Mouse (Mus musculus) embryonic facial prominence, embryonic 12.5 days (tissue): Measurements from ENCODE around the gene Col1a1. TPM values are rescaled to one million over a fixed set of nuclear protein-coding genes. Genes with fewer than 3 reads are reported as not detected.

Source experiments
- ATAC-seq: fragments of 200-750 bp; cut with Nextera tagmentation; 2 replicates; pipeline ENCODE4 v1.8.0; 2017; ENCODE audit not compliant: insufficient number of reproducible peaks, insufficient read depth, low FRiP score, low TSS enrichment
- H3K27ac ChIP-seq: fragments of 300-500 bp; sonication (generic); 2 replicates; pipeline ENCODE4 v1.5.1; 2016; ENCODE audit warnings: mild to moderate bottlenecking
- H3K27me3 ChIP-seq: fragments of 300-500 bp; sonication (generic); 2 replicates; pipeline ENCODE4 v1.6.1; 2016; ENCODE audit warnings: mild to moderate bottlenecking, moderate library complexity
- H3K36me3 ChIP-seq: fragments of 300-500 bp; sonication (generic); 2 replicates; pipeline ENCODE4 v1.6.1; 2016; ENCODE audit warnings: mild to moderate bottlenecking
- H3K4me1 ChIP-seq: fragments of 300-500 bp; sonication (generic); 2 replicates; pipeline ENCODE4 v1.6.1; 2016
- H3K4me2 ChIP-seq: fragments of 300-500 bp; sonication (generic); replicated peaks from 2 replicates; pipeline ENCODE4 v1.6.1; 2016; ENCODE audit warnings: mild to moderate bottlenecking, moderate library complexity
- H3K4me3 ChIP-seq: fragments of 300-500 bp; sonication (generic); 2 replicates; pipeline ENCODE4 v1.5.1; 2016; ENCODE audit warnings: mild to moderate bottlenecking
- H3K9ac ChIP-seq: fragments of 300-500 bp; sonication (generic); 2 replicates; pipeline ENCODE4 v1.6.1; 2016; ENCODE audit warnings: mild to moderate bottlenecking, moderate library complexity
- H3K9me3 ChIP-seq: fragments of 300-500 bp; sonication (generic); 2 replicates; pipeline ENCODE4 v1.6.1; 2016; ENCODE audit warnings: mild to moderate bottlenecking, moderate library complexity
- WGBS: fragments of 180-500 bp; shearing (Covaris S2); methylation state at CpG from one replicate; pipeline ENCODE4 v1.1.7; 2016; 5-methylcytosine and 5-hydroxymethylcytosine counted together
- polyA plus RNA-seq: library from polyadenylated mRNA; unstranded; fragments of >200 nt; fragmentation: Nextera tagmentation; extraction: Ambion mirVana; gene quantifications from 2 replicates; pipeline ENCODE4 v1.2.1, GENCODE M21; 2016

Col1a1 gene
- polyA plus RNA-seq, 1 experiment from 2014 or later: 623 TPM

- ATAC-seq: no peak
- H3K4me3 ChIP-seq: peak overlapping the region; percentile 28
- peaks cover 4% of the 10 kb centered on the region; the same call in 1 of the 2 replicates for H3K4me1 ChIP-seq
- H3K9ac ChIP-seq: peak overlapping the region; percentile 45
- no peaks in the 10 kb centered on the region for H3K9me3 ChIP-seq
- H3K27me3 ChIP-seq: no peaks in the 10 kb centered on the region
- H3K4me2 ChIP-seq: peak overlapping the region; percentile 48
- H3K27ac ChIP-seq: peak overlapping the region; percentile 54; the same call in 1 of the 2 replicates
- WGBS: 45% methylated on average over 9 of the region's 9 CpGs
- H3K36me3 ChIP-seq: no peaks in the 10 kb centered on the region
Measured at GRCm38 (mm10) chr11:94978178-94978915, 42.3 kb downstream of the Col1a1 start.

GRCm38 (mm10) chr11:94978947-94979346 is 42.9 kb downstream of the Col1a1 start:
- Histone ChIP-seq H3K4me1 (peaks cover 4% of the 10 kb centered on the region; the same call in 1 of the 2 replicates), H3K4me2 (peak overlapping the region; percentile 48), H3K27me3 (no peaks in the 10 kb centered on the region), H3K27ac (0 out of 2 replicates have a peak overlapping the region, but pooled peaks have one; percentile 54), H3K9ac (peak overlapping the region; percentile 45), H3K4me3 (peak overlapping the region; percentile 28), H3K36me3 (no peaks in the 10 kb centered on the region), H3K9me3 (no peaks in the 10 kb centered on the region)
- ATAC-seq: peak; percentile 88
- under 1% methylated on average over 20 of the region's 20 CpGs for WGBS

GRCm38 (mm10) chr11:94979462-94980179 is 43.6 kb downstream of the Col1a1 start:
- Histone ChIP-seq H3K9me3 (no peaks in the 10 kb centered on the region), H3K27me3 (no peaks in the 10 kb centered on the region), H3K4me1 (peaks cover 4% of the 10 kb centered on the region; the same call in 1 of the 2 replicates), H3K4me2 (peak overlapping the region; percentile 48), H3K4me3 (peak overlapping the region; percentile 28; the same call in 1 of the 2 replicates), H3K36me3 (no peaks in the 10 kb centered on the region), H3K9ac (0 out of 2 replicates have a peak overlapping the region, but pooled peaks have one; percentile 20), H3K27ac (no peak overlapping the region)
- 77% methylated on average over 11 of the region's 11 CpGs for WGBS
- ATAC-seq: no peak

GRCm38 (mm10) chr11:94985140-94985539 is 49.1 kb downstream of the Col1a1 start:
- 43% methylated on average over 1 of the region's 1 CpGs for WGBS
- ATAC-seq: no peak
- Histone ChIP-seq H3K4me1 (peaks cover 29% of the 10 kb centered on the region), H3K4me3 (no peak overlapping the region), H3K9ac (no peak overlapping the region), H3K4me2 (no peak overlapping the region), H3K36me3 (no peaks in the 10 kb centered on the region), H3K9me3 (no peaks in the 10 kb centered on the region), H3K27ac (peak overlapping the region; percentile 50; the same call in 1 of the 2 replicates), H3K27me3 (no peaks in the 10 kb centered on the region)

- no peak overlapping the region for H3K27ac ChIP-seq
- H3K4me2 ChIP-seq: no peak overlapping the region
- ATAC-seq: no peak
- no peaks in the 10 kb centered on the region for H3K27me3 ChIP-seq
- H3K4me1 ChIP-seq: peaks cover 34% of the 10 kb centered on the region
- 73% methylated on average over 5 of the region's 5 CpGs for WGBS
- H3K9ac ChIP-seq: no peak overlapping the region
- no peaks in the 10 kb centered on the region for H3K9me3 ChIP-seq
- H3K4me3 ChIP-seq: no peak overlapping the region
- H3K36me3 ChIP-seq: no peaks in the 10 kb centered on the region
Measured at GRCm38 (mm10) chr11:94985822-94986221, 49.8 kb downstream of the Col1a1 start.

- Histone ChIP-seq H3K9ac (no peak overlapping the region), H3K36me3 (no peaks in the 10 kb centered on the region), H3K4me1 (peaks cover 34% of the 10 kb centered on the region), H3K9me3 (no peaks in the 10 kb centered on the region), H3K27ac (no peak overlapping the region), H3K27me3 (no peaks in the 10 kb centered on the region), H3K4me2 (no peak overlapping the region), H3K4me3 (no peak overlapping the region)
- 47% methylated on average over 2 of the region's 2 CpGs for WGBS
- no peak for ATAC-seq
Measured at GRCm38 (mm10) chr11:94986435-94986834, 50.4 kb downstream of the Col1a1 start.

- H3K36me3 ChIP-seq: no peaks in the 10 kb centered on the region
- 43% methylated on average over 6 of the region's 6 CpGs for WGBS
- peaks cover 37% of the 10 kb centered on the region for H3K4me1 ChIP-seq
- H3K27ac ChIP-seq: peak overlapping the region; percentile 24; the same call in 1 of the 2 replicates
- no peak overlapping the region for H3K9ac ChIP-seq
- no peaks in the 10 kb centered on the region for H3K27me3 ChIP-seq
- no peak overlapping the region for H3K4me2 ChIP-seq
- ATAC-seq: no peak
- no peaks in the 10 kb centered on the region for H3K9me3 ChIP-seq
- H3K4me3 ChIP-seq: no peak overlapping the region
Measured at GRCm38 (mm10) chr11:94987341-94987740, 51.3 kb downstream of the Col1a1 start.

GRCm38 (mm10) chr11:94987851-94988250 is 51.8 kb downstream of the Col1a1 start:
- H3K36me3 ChIP-seq: no peaks in the 10 kb centered on the region
- H3K9me3 ChIP-seq: no peaks in the 10 kb centered on the region
- no peak overlapping the region for H3K4me3 ChIP-seq
- no peak for ATAC-seq
- H3K27me3 ChIP-seq: no peaks in the 10 kb centered on the region
- no peak overlapping the region for H3K27ac ChIP-seq
- H3K4me2 ChIP-seq: no peak overlapping the region
- H3K9ac ChIP-seq: no peak overlapping the region
- peaks cover 42% of the 10 kb centered on the region for H3K4me1 ChIP-seq
- 71% methylated on average over 8 of the region's 8 CpGs for WGBS

GRCm38 (mm10) chr11:94988780-94989561 is 52.9 kb downstream of the Col1a1 start:
- no peaks in the 10 kb centered on the region for H3K9me3 ChIP-seq
- peak overlapping the region; percentile 46 for H3K9ac ChIP-seq
- WGBS: 15% methylated on average over 10 of the region's 10 CpGs
- no peaks in the 10 kb centered on the region for H3K36me3 ChIP-seq
- peak overlapping the region; percentile 98 for H3K4me2 ChIP-seq
- H3K27me3 ChIP-seq: no peaks in the 10 kb centered on the region
- peak overlapping the region; percentile 82 for H3K4me3 ChIP-seq
- ATAC-seq: no peak
- H3K4me1 ChIP-seq: peaks cover 53% of the 10 kb centered on the region
- H3K27ac ChIP-seq: peak overlapping the region; percentile 92

- H3K4me3 ChIP-seq: peak overlapping the region; percentile 82
- WGBS: 0% methylated on average over 12 of the region's 12 CpGs
- H3K4me1 ChIP-seq: peaks cover 59% of the 10 kb centered on the region
- no peaks in the 10 kb centered on the region for H3K27me3 ChIP-seq
- no peaks in the 10 kb centered on the region for H3K36me3 ChIP-seq
- H3K9me3 ChIP-seq: no peaks in the 10 kb centered on the region
- peak overlapping the region; percentile 98 for H3K4me2 ChIP-seq
- ATAC-seq: peak; percentile 60
- peak overlapping the region; percentile 46 for H3K9ac ChIP-seq
- H3K27ac ChIP-seq: peak overlapping the region; percentile 92
Measured at GRCm38 (mm10) chr11:94989562-94990017, 53.6 kb downstream of the Col1a1 start.

- Histone ChIP-seq H3K36me3 (no peaks in the 10 kb centered on the region), H3K9me3 (no peaks in the 10 kb centered on the region), H3K4me3 (peak overlapping the region; percentile 82), H3K9ac (peak overlapping the region; percentile 93; the same call in 1 of the 2 replicates), H3K4me1 (peaks cover 63% of the 10 kb centered on the region), H3K27me3 (no peaks in the 10 kb centered on the region), H3K4me2 (peak overlapping the region; percentile 98), H3K27ac (peak overlapping the region; percentile 92)
- 43% methylated on average over 6 of the region's 6 CpGs for WGBS
- no peak for ATAC-seq
Measured at GRCm38 (mm10) chr11:94990102-94990748, 54.2 kb downstream of the Col1a1 start.
